Mouse (Mus musculus) stomach, postnatal 0 days (tissue): ENCODE results near the gene Acvrl1.

Source experiments
- CTCF ChIP-seq: IDR thresholded peaks from 2 replicates; pipeline ENCODE4 v1.5.1; 2016; ENCODE audit warnings: antibody characterized with exemption, low read depth, mild to moderate bottlenecking, moderate library complexity
- EP300 ChIP-seq: optimal IDR thresholded peaks from 2 replicates; pipeline ENCODE3; 2016; ENCODE audit warnings: antibody characterized with exemption

GRCm38 (mm10) chr15:101146100-101146965 is 18.0 kb downstream of the Acvrl1 start:
- no peak; the same call in 1 of the 2 replicates for TF ChIP-seq CTCF
- no peak for TF ChIP-seq EP300
